Mouse (Mus musculus) layer of hippocampus, adult 18-20 months (tissue): ENCODE data around the gene Rabac1. TPM values are rescaled to one million over a fixed set of nuclear protein-coding genes. Genes with fewer than 3 reads are reported as not detected.

Source experiments
- DNase-seq, 2 experiments: peaks; one replicate each; pipeline ENCODE4 v3.0.0; 2022; ENCODE audit warnings: low spot score in 2 of 2
- microRNA-seq, 2 experiments: library from miRNA; unstranded; fragments of <30 nt; microRNA quantifications; one replicate each; pipeline ENCODE4 v1.2.0; 2021
- total RNA-seq, 2 experiments: library from RNA; stranded (reverse); gene quantifications; 2 replicates each; pipeline ENCODE4 v1.2.3; 2021

Gene Rabac1
- total RNA-seq, 2 experiments from 2014 or later, result 318 to 321 TPM

DNA sequence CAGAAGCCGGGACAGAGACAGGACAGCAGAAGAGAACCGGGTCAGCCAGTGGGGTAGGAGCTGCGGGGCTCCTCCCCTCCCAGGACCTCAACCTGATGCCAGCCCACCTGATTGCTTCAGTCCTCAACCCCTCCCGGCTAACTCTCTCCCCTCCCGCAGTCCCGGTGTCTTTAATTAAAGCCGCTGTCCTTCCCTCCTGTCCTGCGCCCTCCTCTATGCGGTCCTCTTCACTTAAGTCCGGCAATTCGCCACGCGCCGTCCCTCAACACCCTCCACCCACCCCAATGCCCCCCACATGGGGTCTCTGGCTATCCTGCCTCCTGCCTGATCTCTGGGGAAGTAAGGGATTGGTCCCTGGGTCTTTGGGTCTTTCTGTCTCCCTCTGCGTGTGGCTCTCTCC lies 40.9 kb downstream of the Rabac1 start:
- no peak for DNase-seq

DNA sequence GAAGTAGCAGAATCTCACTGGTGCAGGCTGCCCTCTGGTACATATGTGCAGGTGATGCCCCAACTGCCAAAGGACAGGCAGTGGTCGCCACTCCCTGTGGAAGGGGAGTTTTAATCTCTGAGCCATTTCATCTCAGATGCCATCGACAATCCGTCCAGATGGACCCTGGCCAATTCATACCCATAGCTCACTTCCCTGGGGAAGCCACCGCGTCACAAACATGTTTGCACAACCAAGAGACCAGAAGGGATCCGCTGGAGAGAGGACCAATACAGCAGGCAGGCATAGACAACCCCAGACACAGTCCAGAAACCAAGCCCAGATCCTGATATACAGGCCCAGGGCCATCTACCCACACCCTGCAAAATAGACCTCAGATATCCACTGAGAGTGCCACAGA lies 42.1 kb downstream of the Rabac1 start:
- no peak for DNase-seq

Small RNA genes lying within 50 kb of the gene (microRNA-seq; reads per million reads assigned to microRNA genes)
- gene Mir7046 (8.4 to 8.9 reads per million in 2 experiments), gene Mir7047 (42.7 to 49.9 reads per million in 2 experiments)

Other genes with a start within 250 kb of the Rabac1 start
- gene Gm4763, start 245.8 kb downstream of the Rabac1 start, total RNA-seq, result not detected
- under 1 TPM; 0.13 to 0.15 TPM for gene Cd177, start 212.4 kb downstream of the Rabac1 start, total RNA-seq
- gene Ceacam10, start 195.5 kb downstream of the Rabac1 start, total RNA-seq, result not detected
- under 1 TPM in 1 of 2 experiments, not detected in 1; 0.97 TPM for gene Gm9844, start 110.5 kb downstream of the Rabac1 start, total RNA-seq
- not detected for gene Lypd4, start 102.8 kb downstream of the Rabac1 start, total RNA-seq
- gene Dmrtc2, start 102.7 kb downstream of the Rabac1 start, total RNA-seq, result not detected
- 100 to 1,000 TPM; 556 to 616 TPM for gene Rps19, start 88.4 kb downstream of the Rabac1 start, total RNA-seq
- gene Cd79a, start 75.4 kb downstream of the Rabac1 start, total RNA-seq, result under 1 TPM in 1 of 2 experiments, not detected in 1; 0.22 TPM
- 10 to 100 TPM; 74.7 to 80.8 TPM for gene Arhgef1, start 69.8 kb downstream of the Rabac1 start, total RNA-seq
- not detected for gene Gm4881, start 28.3 kb downstream of the Rabac1 start, total RNA-seq
- 1,000 to 10,000 TPM; 2,544 to 2,610 TPM for gene Atp1a3, start 33.2 kb upstream of the Rabac1 start, total RNA-seq
- 100 to 1,000 TPM; 213 to 225 TPM for gene Grik5, start 99.6 kb upstream of the Rabac1 start, total RNA-seq
- 10 to 100 TPM; 30.9 to 33.2 TPM for gene Zfp574, start 99.8 kb upstream of the Rabac1 start, total RNA-seq
- 1 to 10 TPM; 6.9 to 8.1 TPM for gene Pou2f2, start 207.0 kb upstream of the Rabac1 start, total RNA-seq
- gene Dedd2, start 247.9 kb upstream of the Rabac1 start, total RNA-seq, result 10 to 100 TPM; 26.8 to 29.9 TPM
- gene Zfp526, start 248.7 kb upstream of the Rabac1 start, total RNA-seq, result 10 to 100 TPM; 12.6 to 12.7 TPM